Mouse (Mus musculus): ENCODE results near the gene Olfr1058.
"Not testable (repeated sequence)": the region's sequence is repeated elsewhere in the genome, so short reads cannot be mapped to it uniquely, and the experiment has no call there.

Olfr1058 gene

GRCm38 (mm10) chr2:86388461-86388860, at the start of gene Olfr1058:
Olfr1058 (minus strand) TSS chr2:86388561.
- DNase-seq (ENCODE audit: low read depth in 1 of 2, low spot score in 2 of 2) = not testable (repeated sequence)

- DNase-seq (ENCODE audit: low read depth in 1 of 2, low spot score in 2 of 2) = not testable (repeated sequence)
Observed at GRCm38 (mm10) chr2:86428511-86428910, 40.1 kb upstream of the Olfr1058 start.

- not testable (repeated sequence) for DNase-seq (ENCODE audit: low read depth in 1 of 2, low spot score in 2 of 2)
Observed at GRCm38 (mm10) chr2:86426649-86427048, 38.3 kb upstream of the Olfr1058 start, which contains the start of gene Olfr1062. Olfr1062 (minus strand) TSS chr2:86426749.

GRCm38 (mm10) chr2:86413950-86414349, 25.6 kb upstream of the Olfr1058 start, which contains the start of gene Olfr1061:
Olfr1061 (minus strand) TSS chr2:86414050.
- no peak for DNase-seq (ENCODE audit: low read depth in 1 of 2, low spot score in 2 of 2)

- no peak for DNase-seq (ENCODE audit: low read depth in 1 of 2, low spot score in 2 of 2)
Observed at GRCm38 (mm10) chr2:86395114-86395513, 6.8 kb upstream of the Olfr1058 start.

- no peak for DNase-seq (ENCODE audit: low read depth in 1 of 2, low spot score in 2 of 2)
Observed at GRCm38 (mm10) chr2:86378293-86378692, 10.1 kb downstream of the Olfr1058 start, which contains the start of gene Olfr1057. Olfr1057 (minus strand) TSS chr2:86378393.

- not testable (repeated sequence) for DNase-seq (ENCODE audit: low read depth in 1 of 2, low spot score in 2 of 2)
Observed at GRCm38 (mm10) chr2:86366342-86366741, 22.0 kb downstream of the Olfr1058 start.

GRCm38 (mm10) chr2:86362369-86362768, 26.0 kb downstream of the Olfr1058 start, which contains the start of gene Olfr1056:
Olfr1056 (minus strand) TSS chr2:86362469.
- no peak for DNase-seq (ENCODE audit: low read depth in 1 of 2, low spot score in 2 of 2)

- not testable (repeated sequence) for DNase-seq (ENCODE audit: low read depth in 1 of 2, low spot score in 2 of 2)
Observed at GRCm38 (mm10) chr2:86351751-86352150, 36.6 kb downstream of the Olfr1058 start.

- DNase-seq (ENCODE audit: low read depth in 1 of 2, low spot score in 2 of 2) = no peak
Observed at GRCm38 (mm10) chr2:86350184-86350583, 38.2 kb downstream of the Olfr1058 start, which contains the start of gene Olfr1055. Olfr1055 (minus strand) TSS chr2:86350284.

GRCm38 (mm10) chr2:86335333-86335732, 53.0 kb downstream of the Olfr1058 start, which contains the start of gene Olfr1054:
Olfr1054 (minus strand) TSS chr2:86335433.
- DNase-seq (ENCODE audit: low read depth in 1 of 2, low spot score in 2 of 2) = no peak
